Mouse (Mus musculus) liver, postnatal 0 days (tissue): ENCODE data around the gene Trpv3. TPM values are rescaled to one million over a fixed set of nuclear protein-coding genes. Genes with fewer than 3 reads are reported as not detected.
A peak's percentile ranks its signal among the peaks of the same experiment; 100 is the strongest.

ENCODE experiments used
- ATAC-seq: fragments of 200-750 bp; cut with Nextera tagmentation; 2 replicates; pipeline ENCODE4 v1.8.0; 2017; ENCODE audit warnings: mild to moderate bottlenecking, moderate library complexity
- DNase-seq: peaks from one replicate; pipeline ENCODE4 v3.0.0-alpha.2; 2016
- H3K27ac ChIP-seq: fragments of 300-500 bp; sonication (generic); 2 replicates; pipeline ENCODE4 v1.5.1; 2014; ENCODE audit warnings: antibody characterized with exemption, moderate library complexity, mild to moderate bottlenecking, low read depth
- H3K27me3 ChIP-seq: fragments of 300-500 bp; sonication (generic); 2 replicates; pipeline ENCODE4 v1.6.1; 2014; ENCODE audit warnings: low read length, control low read depth, mixed read lengths; ENCODE audit not compliant: insufficient read depth
- H3K36me3 ChIP-seq: fragments of 300-500 bp; sonication (generic); replicated peaks from 2 replicates; pipeline ENCODE4 v1.6.1; 2014; ENCODE audit warnings: mild to moderate bottlenecking, control low read depth, low read length, moderate library complexity, mixed read lengths; ENCODE audit not compliant: insufficient read depth
- H3K4me1 ChIP-seq: fragments of 300-500 bp; sonication (generic); 2 replicates; pipeline ENCODE4 v1.6.1; 2014; ENCODE audit warnings: antibody characterized with exemption, mild to moderate bottlenecking, control low read depth; ENCODE audit not compliant: insufficient read depth
- H3K4me2 ChIP-seq: fragments of 300-500 bp; sonication (generic); 2 replicates; pipeline ENCODE4 v1.6.1; 2014; ENCODE audit warnings: low read depth, mild to moderate bottlenecking, low read length, moderate library complexity, mixed read lengths
- H3K4me3 ChIP-seq: fragments of 300-500 bp; sonication (generic); 2 replicates; pipeline ENCODE4 v1.5.1; 2014; ENCODE audit warnings: low read depth, low read length
- H3K9ac ChIP-seq: fragments of 300-500 bp; sonication (generic); replicated peaks from 2 replicates; pipeline ENCODE4 v1.6.1; 2014; ENCODE audit warnings: mild to moderate bottlenecking, moderate library complexity
- H3K9me3 ChIP-seq: fragments of 300-500 bp; sonication (generic); 2 replicates; pipeline ENCODE4 v1.6.1; 2016; ENCODE audit warnings: mild to moderate bottlenecking, control low read depth, low read length, mixed read lengths
- CTCF ChIP-seq: sonication (generic); IDR thresholded peaks from 2 replicates; pipeline ENCODE4 v1.5.1; 2016; ENCODE audit warnings: antibody characterized with exemption, low read depth
- EP300 ChIP-seq: IDR thresholded peaks from 2 replicates; pipeline ENCODE4 v1.6.1; 2016; ENCODE audit warnings: antibody characterized with exemption, low read depth, mild to moderate bottlenecking
- WGBS: fragments of 180-500 bp; shearing (Covaris S2); extraction: QIAGEN DNeasy Blood & Tissue Kit; methylation state at CpG from one replicate; pipeline ENCODE4 v1.1.7; 2014; ENCODE audit not compliant: insufficient replicate concordance; 5-methylcytosine and 5-hydroxymethylcytosine counted together
- polyA plus RNA-seq: library from polyadenylated mRNA; unstranded; fragments of >200 nt; fragmentation: Nextera tagmentation; extraction: Ambion mirVana; gene quantifications from 2 replicates; pipeline ENCODE4 v1.2.1, GENCODE M21; 2015

The Trpv3 gene
- polyA plus RNA-seq, 1 experiment from 2014 or later: 0.05 TPM

DNA sequence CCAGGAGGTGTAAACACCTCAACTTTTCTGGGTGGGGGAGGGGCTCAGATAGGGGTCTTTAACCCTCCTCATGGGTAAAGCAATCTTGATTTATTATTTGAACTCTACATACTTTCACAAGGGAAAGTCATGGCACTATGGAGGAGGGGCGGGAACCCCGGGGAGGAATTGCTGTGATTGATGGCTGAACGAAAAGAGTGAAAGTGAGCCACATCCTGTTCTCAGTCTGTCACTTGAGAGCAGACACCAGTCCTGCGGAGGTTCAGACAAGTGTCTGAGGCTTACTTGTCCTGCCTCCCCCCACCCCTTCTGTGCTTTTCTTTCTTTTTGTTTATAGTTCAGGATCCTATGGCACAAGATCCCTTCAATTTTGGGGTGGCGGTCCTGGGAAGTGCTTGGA, 13.5 kb downstream of the Trpv3 start:
- Histone ChIP-seq H3K36me3 (no peaks in the 10 kb centered on the region), H3K4me3 (no peak overlapping the region), H3K9me3 (no peaks in the 10 kb centered on the region), H3K4me1 (no peaks in the 10 kb centered on the region; the same call in 1 of the 2 replicates), H3K27me3 (no peaks in the 10 kb centered on the region), H3K9ac (no peak overlapping the region), H3K27ac (no peak overlapping the region), H3K4me2 (no peak overlapping the region)
- TF ChIP-seq EP300 (no peak), CTCF (no peak)
- ATAC-seq: no peak
- 32% methylated on average over 5 of the region's 5 CpGs for WGBS
- DNase-seq: no peak

DNA sequence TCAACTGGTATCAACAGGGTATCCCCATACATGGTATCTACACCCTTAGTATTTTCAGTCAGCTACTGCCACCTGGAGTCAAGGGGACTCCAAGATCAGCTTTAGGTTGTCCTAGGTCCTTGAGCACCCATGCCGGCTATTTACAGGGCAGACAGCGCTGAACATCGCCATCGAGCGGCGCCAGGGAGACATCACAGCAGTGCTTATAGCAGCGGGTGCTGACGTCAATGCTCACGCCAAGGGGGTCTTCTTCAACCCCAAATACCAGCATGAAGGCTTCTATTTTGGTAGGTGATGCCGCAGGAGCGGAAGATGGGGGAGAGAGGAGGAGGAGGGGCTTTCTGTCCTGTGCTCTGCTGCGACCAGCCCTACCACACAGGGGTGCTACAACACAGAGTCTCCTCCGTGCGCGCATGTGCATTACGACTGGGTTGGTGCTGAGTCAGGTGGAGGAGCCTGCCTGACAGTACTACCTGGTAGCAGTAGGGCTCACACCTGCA, 14.4 kb downstream of the Trpv3 start:
- Histone ChIP-seq H3K36me3 (no peaks in the 10 kb centered on the region), H3K4me1 (no peaks in the 10 kb centered on the region; the same call in 1 of the 2 replicates), H3K27ac (no peak overlapping the region), H3K9ac (no peak overlapping the region), H3K9me3 (no peaks in the 10 kb centered on the region), H3K27me3 (no peaks in the 10 kb centered on the region), H3K4me3 (no peak overlapping the region), H3K4me2 (peak overlapping the region; percentile 56)
- TF ChIP-seq EP300 (no peak), CTCF (peak; percentile 65)
- ATAC-seq (peak; percentile 76), DNase-seq (peak; percentile 63)
- WGBS: 2% methylated on average over 16 of the region's 16 CpGs

DNA sequence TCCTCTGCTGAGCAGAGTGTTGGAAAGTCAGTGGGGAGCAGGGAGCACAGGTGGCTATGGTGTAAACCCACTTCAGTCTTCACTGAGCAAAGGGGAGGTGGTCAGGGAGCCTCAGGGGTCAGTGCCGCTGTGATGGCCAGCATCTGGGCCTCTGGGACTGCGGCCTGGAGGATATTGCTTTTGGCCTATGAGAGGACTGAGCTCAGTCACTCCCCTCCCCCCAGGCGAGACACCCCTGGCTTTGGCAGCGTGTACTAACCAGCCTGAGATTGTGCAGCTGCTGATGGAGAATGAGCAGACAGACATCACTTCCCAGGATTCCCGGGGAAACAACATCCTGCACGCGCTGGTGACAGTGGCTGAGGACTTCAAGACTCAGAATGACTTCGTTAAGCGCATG, 16.2 kb downstream of the Trpv3 start:
- Histone ChIP-seq H3K4me3 (no peak overlapping the region), H3K9me3 (no peaks in the 10 kb centered on the region), H3K4me1 (no peaks in the 10 kb centered on the region; the same call in 1 of the 2 replicates), H3K27me3 (no peaks in the 10 kb centered on the region), H3K36me3 (no peaks in the 10 kb centered on the region), H3K4me2 (no peak overlapping the region), H3K9ac (no peak overlapping the region), H3K27ac (no peak overlapping the region)
- ATAC-seq (no peak), DNase-seq (no peak)
- 61% methylated on average over 9 of the region's 9 CpGs for WGBS
- TF ChIP-seq EP300 (no peak), CTCF (no peak)

DNA sequence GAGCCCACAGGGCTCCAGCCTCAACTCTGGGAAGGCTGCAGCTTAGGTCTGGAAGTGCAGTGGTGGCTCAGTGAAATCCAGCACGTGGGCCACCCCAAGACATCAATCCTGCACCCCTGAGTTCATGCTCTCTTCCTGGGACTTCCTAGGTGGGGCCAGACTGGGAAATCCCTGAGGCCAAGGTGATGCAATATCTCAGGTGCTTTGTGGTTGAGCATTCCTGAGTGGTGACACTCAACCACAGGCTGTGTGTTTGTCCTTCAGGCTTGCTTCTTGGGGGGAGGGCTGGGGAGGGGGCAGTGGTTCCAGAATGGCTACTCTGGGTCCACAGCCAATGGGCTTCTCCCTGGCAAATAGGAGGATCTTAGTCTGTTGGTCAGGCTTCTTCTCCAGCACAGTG, 16.7 kb downstream of the Trpv3 start:
- H3K27ac ChIP-seq: no peak overlapping the region
- no peak overlapping the region for H3K4me2 ChIP-seq
- H3K36me3 ChIP-seq: no peaks in the 10 kb centered on the region
- H3K27me3 ChIP-seq: no peaks in the 10 kb centered on the region
- no peak for ATAC-seq
- no peak for DNase-seq
- TF ChIP-seq CTCF (no peak), EP300 (no peak)
- H3K9me3 ChIP-seq: no peaks in the 10 kb centered on the region
- no peaks in the 10 kb centered on the region; the same call in 1 of the 2 replicates for H3K4me1 ChIP-seq
- H3K4me3 ChIP-seq: no peak overlapping the region
- 28% methylated on average over 1 of the region's 1 CpGs for WGBS
- no peak overlapping the region for H3K9ac ChIP-seq

DNA sequence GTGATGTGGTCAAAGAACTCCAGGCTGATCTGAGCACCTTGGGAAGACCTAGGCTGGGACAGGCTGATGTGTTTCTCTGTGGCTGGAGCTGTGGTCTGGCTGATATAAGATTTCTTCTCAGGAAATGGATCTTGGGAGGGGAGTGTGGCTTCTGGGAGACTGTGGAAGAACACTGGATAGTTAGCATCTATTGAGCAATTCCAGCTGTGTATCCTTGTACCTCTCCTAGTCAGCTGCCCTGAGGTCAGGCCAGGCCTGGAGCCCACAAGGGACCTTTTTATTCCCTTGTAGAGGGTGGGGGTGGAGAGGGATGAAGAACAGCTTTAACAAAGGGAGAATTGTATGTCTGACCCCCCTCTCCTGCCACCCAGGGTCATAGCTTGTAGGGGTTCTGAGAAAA, 17.2 kb downstream of the Trpv3 start:
- no peaks in the 10 kb centered on the region for H3K36me3 ChIP-seq
- H3K4me3 ChIP-seq: no peak overlapping the region
- no peak overlapping the region for H3K9ac ChIP-seq
- no peak overlapping the region for H3K4me2 ChIP-seq
- ATAC-seq (no peak), DNase-seq (no peak)
- H3K9me3 ChIP-seq: no peaks in the 10 kb centered on the region
- H3K27me3 ChIP-seq: no peaks in the 10 kb centered on the region
- TF ChIP-seq CTCF: no peak
- no peak for TF ChIP-seq EP300
- H3K27ac ChIP-seq: no peak overlapping the region
- H3K4me1 ChIP-seq: no peaks in the 10 kb centered on the region; the same call in 1 of the 2 replicates

DNA sequence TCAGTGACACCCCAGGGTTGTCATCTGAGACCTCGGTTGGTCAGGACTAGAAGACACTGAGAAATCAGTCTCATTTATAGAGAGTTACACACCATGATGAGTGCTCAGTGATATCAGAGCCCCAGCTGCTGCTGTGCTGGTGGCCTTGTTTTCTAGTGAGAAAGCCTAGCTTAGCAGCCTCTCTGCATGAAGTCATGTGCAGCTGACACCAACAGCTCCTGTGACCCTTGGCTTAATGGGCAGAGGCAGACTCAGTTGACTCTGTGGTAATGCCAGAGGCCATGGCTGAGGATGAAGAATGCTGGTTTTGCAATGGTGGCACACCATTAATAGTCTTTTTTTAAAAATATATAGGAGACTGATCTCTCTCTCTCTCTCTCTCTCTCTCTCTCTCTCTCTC, 22.4 kb downstream of the Trpv3 start:
- ATAC-seq (no peak), DNase-seq (no peak)
- Histone ChIP-seq H3K9me3 (no peaks in the 10 kb centered on the region), H3K27me3 (no peaks in the 10 kb centered on the region), H3K9ac (no peak overlapping the region), H3K4me1 (no peaks in the 10 kb centered on the region), H3K36me3 (no peaks in the 10 kb centered on the region), H3K4me3 (no peak overlapping the region), H3K4me2 (no peak overlapping the region), H3K27ac (no peak overlapping the region)
- TF ChIP-seq CTCF (no peak), EP300 (no peak)
- WGBS: 64% methylated on average over 1 of the region's 1 CpGs

DNA sequence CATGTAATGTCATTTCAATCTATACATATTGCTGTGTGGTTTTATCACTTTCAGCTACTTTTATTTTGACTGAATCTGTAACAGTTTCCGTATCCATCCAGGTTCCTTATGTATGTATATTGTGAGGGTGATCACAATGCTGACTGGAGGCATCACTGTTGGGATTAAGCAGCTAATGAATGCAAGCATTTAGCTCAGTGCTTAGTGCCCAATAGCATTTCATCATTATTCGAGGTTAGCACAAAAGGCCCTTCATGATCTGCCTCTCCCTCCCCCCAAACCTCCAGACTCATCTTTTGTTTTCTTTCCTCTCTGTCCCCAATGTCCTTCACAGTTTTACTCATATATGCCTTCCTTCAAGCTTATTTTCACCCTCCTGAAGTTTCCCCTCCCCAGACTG, 35.9 kb downstream of the Trpv3 start:
- no peak for DNase-seq
- no peak for ATAC-seq
- WGBS: 65% methylated on average over 2 of the region's 2 CpGs
- no peaks in the 10 kb centered on the region for H3K9me3 ChIP-seq
- no peaks in the 10 kb centered on the region for H3K36me3 ChIP-seq
- no peaks in the 10 kb centered on the region for H3K4me1 ChIP-seq
- no peaks in the 10 kb centered on the region for H3K27me3 ChIP-seq
- H3K9ac ChIP-seq: no peak overlapping the region
- TF ChIP-seq EP300 (no peak), CTCF (no peak)
- no peak overlapping the region for H3K4me2 ChIP-seq
- H3K4me3 ChIP-seq: no peak overlapping the region
- no peak overlapping the region for H3K27ac ChIP-seq
